Mouse (Mus musculus): ENCODE measurements around the gene Ago4. TPM values are rescaled to one million over a fixed set of nuclear protein-coding genes. Genes with fewer than 3 reads are reported as not detected.

The Ago4 gene
- polyA plus RNA-seq, 1 experiment: not detected

GRCm38 (mm10) chr4:126467721-126468284 lies 65.5 kb downstream of the Ago4 start:
- Histone ChIP-seq H3K4me3 (ENCODE audit: insufficient read depth, low read depth, low read length) (peak overlapping the region; percentile 69), H3K4me1 (ENCODE audit: control insufficient read depth, insufficient read depth, low read length) (peaks cover 26% of the 10 kb centered on the region), H3K27ac (ENCODE audit: insufficient read depth, low read depth, low read length) (0 out of 2 replicates have a peak overlapping the region, but pooled peaks have one; percentile 77)
- WGBS: under 1% methylated on average over 24 of the region's 25 CpGs
- TF ChIP-seq POLR2A (IDR thresholded peaks at IDR 0.05; ENCODE audit: insufficient read depth, low read depth, low read length) (no peak), CTCF (IDR thresholded peaks at IDR 0.05; ENCODE audit: insufficient read depth, low read depth, low read length) (no peak)

GRCm38 (mm10) chr4:126466251-126466750 lies 67.0 kb downstream of the Ago4 start:
- H3K27ac ChIP-seq (ENCODE audit: insufficient read depth, low read depth, low read length): no peak overlapping the region
- TF ChIP-seq CTCF (IDR thresholded peaks at IDR 0.05; ENCODE audit: insufficient read depth, low read depth, low read length) (no peak), POLR2A (IDR thresholded peaks at IDR 0.05; ENCODE audit: insufficient read depth, low read depth, low read length) (no peak)
- H3K4me3 ChIP-seq (ENCODE audit: insufficient read depth, low read depth, low read length): no peak overlapping the region
- H3K4me1 ChIP-seq (ENCODE audit: control insufficient read depth, insufficient read depth, low read length): peaks cover 29% of the 10 kb centered on the region
- 24% methylated on average over 8 of the region's 8 CpGs for WGBS

DNA sequence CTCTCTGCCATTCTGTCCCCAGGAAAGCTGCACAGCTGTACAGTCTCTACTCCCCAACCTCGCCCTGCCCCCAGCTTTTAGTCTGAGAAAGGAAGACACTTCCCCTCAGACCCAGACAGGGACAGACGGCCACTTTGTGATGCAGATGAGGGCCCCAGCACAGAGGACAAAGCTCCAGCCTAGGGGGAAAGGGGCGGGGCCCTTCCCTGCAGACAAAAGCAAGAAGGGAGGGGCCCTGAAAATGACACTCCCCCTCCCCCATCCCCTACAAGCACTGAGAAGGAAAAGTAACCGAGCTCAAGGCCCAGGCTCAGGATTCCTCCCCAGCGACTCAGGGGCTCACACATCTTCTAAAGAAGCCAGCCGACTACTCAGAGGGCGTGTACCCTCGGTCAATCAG lies 67.4 kb downstream of the Ago4 start:
- WGBS: 18% methylated on average over 8 of the region's 8 CpGs
- H3K4me1 ChIP-seq (ENCODE audit: control insufficient read depth, insufficient read depth, low read length): peaks cover 29% of the 10 kb centered on the region
- H3K27ac ChIP-seq (ENCODE audit: insufficient read depth, low read depth, low read length): no peak overlapping the region
- no peak overlapping the region for H3K4me3 ChIP-seq (ENCODE audit: insufficient read depth, low read depth, low read length)
- TF ChIP-seq CTCF (IDR thresholded peaks at IDR 0.05; ENCODE audit: insufficient read depth, low read depth, low read length): no peak
- no peak for TF ChIP-seq POLR2A (IDR thresholded peaks at IDR 0.05; ENCODE audit: insufficient read depth, low read depth, low read length)

- H3K4me3 ChIP-seq (ENCODE audit: insufficient read depth, low read depth, low read length): no peak overlapping the region
- no peak overlapping the region for H3K27ac ChIP-seq (ENCODE audit: insufficient read depth, low read depth, low read length)
- H3K4me1 ChIP-seq (ENCODE audit: control insufficient read depth, insufficient read depth, low read length): peaks cover 29% of the 10 kb centered on the region
- TF ChIP-seq POLR2A (IDR thresholded peaks at IDR 0.05; ENCODE audit: insufficient read depth, low read depth, low read length) (no peak), CTCF (IDR thresholded peaks at IDR 0.05; ENCODE audit: insufficient read depth, low read depth, low read length) (no peak)
- 28% methylated on average over 2 of the region's 2 CpGs for WGBS
Observed at GRCm38 (mm10) chr4:126464892-126465235, 68.4 kb downstream of the Ago4 start.

DNA sequence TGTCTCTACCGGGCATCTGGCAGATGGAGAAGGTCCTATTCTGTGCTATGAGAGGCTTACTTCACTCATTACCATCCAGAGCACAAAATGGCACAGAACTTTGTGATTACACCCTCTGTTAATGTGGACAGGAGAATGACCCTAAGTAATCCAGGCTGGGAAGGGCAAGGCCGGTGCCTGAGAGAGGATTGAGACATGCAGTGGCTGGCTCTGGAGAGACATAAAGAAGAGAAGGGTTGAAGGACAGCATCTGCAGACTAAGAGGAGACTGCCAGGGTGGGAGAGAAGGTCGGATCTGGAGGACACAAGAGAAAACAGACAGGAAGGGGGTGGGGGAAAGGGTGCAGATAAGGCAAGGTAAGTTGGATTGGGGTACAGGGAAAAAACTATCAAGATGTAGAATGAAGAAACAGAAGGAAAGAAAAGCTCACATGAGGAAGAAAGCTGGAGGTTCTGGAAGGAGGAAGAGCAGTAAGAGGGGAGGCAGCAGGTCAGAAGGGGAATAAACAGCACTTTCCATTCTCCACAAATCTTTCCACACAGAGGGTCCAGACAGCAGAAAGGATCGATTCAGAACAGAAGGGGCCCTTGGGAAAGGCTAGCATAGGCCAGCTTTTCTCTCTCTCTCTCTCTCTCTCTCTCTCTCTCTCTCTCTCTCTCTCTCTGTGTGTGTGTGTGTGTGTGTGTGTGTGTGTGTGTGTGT lies 68.9 kb downstream of the Ago4 start:
- Histone ChIP-seq H3K27ac (ENCODE audit: insufficient read depth, low read depth, low read length) (no peak overlapping the region), H3K4me1 (ENCODE audit: control insufficient read depth, insufficient read depth, low read length) (peaks cover 29% of the 10 kb centered on the region), H3K4me3 (ENCODE audit: insufficient read depth, low read depth, low read length) (no peak overlapping the region)
- 35% methylated on average over 4 of the region's 4 CpGs for WGBS
- TF ChIP-seq POLR2A (IDR thresholded peaks at IDR 0.05; ENCODE audit: insufficient read depth, low read depth, low read length) (no peak), CTCF (IDR thresholded peaks at IDR 0.05; ENCODE audit: insufficient read depth, low read depth, low read length) (no peak)

DNA sequence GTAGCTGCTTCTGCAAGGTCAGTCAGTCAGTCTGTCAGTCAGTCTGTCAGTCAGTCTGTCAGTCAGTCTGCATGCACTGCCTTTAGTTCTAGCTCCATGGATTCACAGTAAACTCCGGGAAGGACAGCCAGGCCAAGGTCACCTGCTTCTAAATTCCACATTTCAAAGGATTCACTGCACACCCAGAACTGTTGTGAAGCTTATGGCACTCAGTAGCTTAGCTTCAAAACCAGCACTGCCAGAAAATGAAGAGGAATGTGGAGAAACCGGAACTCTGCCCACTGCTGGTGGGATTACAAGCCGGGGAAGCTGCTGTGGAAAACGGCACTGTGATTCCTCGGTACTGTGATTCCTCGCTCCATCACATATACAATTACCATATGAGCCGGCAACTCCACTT lies 77.8 kb downstream of the Ago4 start:
- H3K4me1 ChIP-seq (ENCODE audit: control insufficient read depth, insufficient read depth, low read length): no peaks in the 10 kb centered on the region
- H3K4me3 ChIP-seq (ENCODE audit: insufficient read depth, low read depth, low read length): no peak overlapping the region
- TF ChIP-seq CTCF (IDR thresholded peaks at IDR 0.05; ENCODE audit: insufficient read depth, low read depth, low read length): no peak
- no peak for TF ChIP-seq POLR2A (IDR thresholded peaks at IDR 0.05; ENCODE audit: insufficient read depth, low read depth, low read length)
- WGBS: 88% methylated on average over 7 of the region's 7 CpGs
- H3K27ac ChIP-seq (ENCODE audit: insufficient read depth, low read depth, low read length): no peak overlapping the region

- H3K4me3 ChIP-seq (ENCODE audit: insufficient read depth, low read depth, low read length): no peak overlapping the region
- TF ChIP-seq POLR2A (IDR thresholded peaks at IDR 0.05; ENCODE audit: insufficient read depth, low read depth, low read length): no peak
- TF ChIP-seq CTCF (IDR thresholded peaks at IDR 0.05; ENCODE audit: insufficient read depth, low read depth, low read length): no peak
- no peaks in the 10 kb centered on the region for H3K4me1 ChIP-seq (ENCODE audit: control insufficient read depth, insufficient read depth, low read length)
- 85% methylated on average over 5 of the region's 5 CpGs for WGBS
- H3K27ac ChIP-seq (ENCODE audit: insufficient read depth, low read depth, low read length): no peak overlapping the region
Observed at GRCm38 (mm10) chr4:126454547-126455254, 78.6 kb downstream of the Ago4 start.

GRCm38 (mm10) chr4:126450268-126450667 lies 83.0 kb downstream of the Ago4 start:
- WGBS: 93% methylated on average over 1 of the region's 1 CpGs
- Histone ChIP-seq H3K27ac (ENCODE audit: insufficient read depth, low read depth, low read length) (no peak overlapping the region), H3K4me3 (ENCODE audit: insufficient read depth, low read depth, low read length) (no peak overlapping the region), H3K4me1 (ENCODE audit: control insufficient read depth, insufficient read depth, low read length) (no peaks in the 10 kb centered on the region)
- no peak for TF ChIP-seq POLR2A (IDR thresholded peaks at IDR 0.05; ENCODE audit: insufficient read depth, low read depth, low read length)
- TF ChIP-seq CTCF (IDR thresholded peaks at IDR 0.05; ENCODE audit: insufficient read depth, low read depth, low read length): no peak

GRCm38 (mm10) chr4:126447126-126447525 lies 86.1 kb downstream of the Ago4 start:
- Histone ChIP-seq H3K4me3 (ENCODE audit: insufficient read depth, low read depth, low read length) (no peak overlapping the region), H3K27ac (ENCODE audit: insufficient read depth, low read depth, low read length) (no peak overlapping the region), H3K4me1 (ENCODE audit: control insufficient read depth, insufficient read depth, low read length) (no peaks in the 10 kb centered on the region)
- TF ChIP-seq CTCF (IDR thresholded peaks at IDR 0.05; ENCODE audit: insufficient read depth, low read depth, low read length) (no peak), POLR2A (IDR thresholded peaks at IDR 0.05; ENCODE audit: insufficient read depth, low read depth, low read length) (no peak)
- 80% methylated on average over 7 of the region's 7 CpGs for WGBS

All from olfactory bulb, adult 2 months (tissue).